Mouse (Mus musculus) heart, postnatal 25 days (tissue): Measurements from ENCODE around the gene Dlgap1. TPM values are rescaled to one million over a fixed set of nuclear protein-coding genes. Genes with fewer than 3 reads are reported as not detected.

Experiments
- DNase-seq: peaks from one replicate; pipeline ENCODE4 v3.0.0; 2022; ENCODE audit warnings: low spot score
- intact Hi-C: fragments of 180-260 bp; cut with DNase I; formaldehyde crosslinking; loops from one replicate; pipeline ENCODE4 v1.15.1; 2025
- microRNA-seq: library from miRNA; unstranded; fragments of <30 nt; microRNA quantifications from one replicate; pipeline ENCODE4 v1.2.0, GENCODE M21; 2022
- total RNA-seq, 2 experiments: library from RNA; stranded (reverse); gene quantifications; 2 replicates each; pipeline ENCODE4 v1.2.3; 2021

The Dlgap1 gene
- total RNA-seq, 2 experiments from 2014 or later = 0.28 to 0.39 TPM

GRCm38 (mm10) chr17:70865060-70865604 lies 896.3 kb downstream of the Dlgap1 start:
- DNase-seq = no peak
- intact Hi-C loops = no loop called here

GRCm38 (mm10) chr17:70866029-70866428 lies 897.2 kb downstream of the Dlgap1 start:
- DNase-seq = no peak
- intact Hi-C loops = no loop called here

- DNase-seq = no peak
- intact Hi-C loops = no loop called here
Measured at GRCm38 (mm10) chr17:70866538-70867114, 897.8 kb downstream of the Dlgap1 start.

- no peak for DNase-seq
- intact Hi-C loops = no loop called here
Measured at GRCm38 (mm10) chr17:70868577-70869229, 899.8 kb downstream of the Dlgap1 start.

- intact Hi-C loops = no loop called here
- no peak for DNase-seq
Measured at GRCm38 (mm10) chr17:70870581-70870980, 901.7 kb downstream of the Dlgap1 start.

Small RNA genes within 50 kb of the gene (microRNA-seq; reads per million reads assigned to microRNA genes)
- not detected for gene Mir1195
